Mouse (Mus musculus): Measurements from ENCODE around the gene Zfp426.

DNA sequence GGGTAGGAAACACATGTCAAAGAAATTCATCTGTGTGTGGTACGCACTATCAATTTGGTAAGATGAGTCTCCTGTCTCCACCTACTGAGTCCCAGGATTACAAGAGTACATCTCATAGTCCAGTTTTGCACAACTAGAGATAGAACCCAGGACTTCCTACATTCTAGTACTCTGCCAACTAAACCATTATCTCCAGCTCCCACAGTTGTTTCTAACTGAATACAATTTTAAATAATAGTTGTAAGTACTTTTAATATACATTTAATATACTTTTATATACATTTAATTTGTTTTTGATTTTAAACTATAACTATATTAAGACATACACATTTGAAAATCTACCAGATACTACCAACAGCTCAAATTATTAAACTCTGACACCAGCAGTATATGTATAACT, 25.2 kb upstream of the Zfp426 start:
- no peak for TF ChIP-seq E2F4 (IDR thresholded peaks at IDR 0.05; ENCODE audit: insufficient read depth)
- no peak for TF ChIP-seq MAX (IDR thresholded peaks at IDR 0.05; ENCODE audit: low read depth)
- no peak for TF ChIP-seq MYOD1 (IDR thresholded peaks at IDR 0.05; ENCODE audit: control insufficient read depth in 1 of 3, insufficient read length in 2 of 3, low read depth in 2 of 3)
- TF ChIP-seq POLR2A (IDR thresholded peaks at IDR 0.05; ENCODE audit: insufficient read length, low read depth): no peak
- no peak for TF ChIP-seq TCF12 (IDR thresholded peaks at IDR 0.05; ENCODE audit: insufficient read depth, poor library complexity, severe bottlenecking)
- TF ChIP-seq USF1 (IDR thresholded peaks at IDR 0.05; ENCODE audit: low read depth): no peak
- TF ChIP-seq POLR2AphosphoS2 (IDR thresholded peaks at IDR 0.05; ENCODE audit: insufficient read length, low read depth): no peak
- no peak for TF ChIP-seq TCF3 (IDR thresholded peaks at IDR 0.05; ENCODE audit: insufficient read length, low read depth)
- TF ChIP-seq MYOG (IDR thresholded peaks at IDR 0.05; ENCODE audit: control insufficient read depth in 1 of 3, insufficient read depth in 1 of 3, insufficient read length in 2 of 3, low read depth in 2 of 3): no peak
